Mouse (Mus musculus) kidney, adult 9 months (tissue): ENCODE data around the gene Stpg3.
A peak's percentile ranks its signal among the peaks of the same experiment; 100 is the strongest.

ENCODE experiments used
- DNase-seq: peaks from one replicate; pipeline ENCODE4 v3.0.0; 2022

Stpg3 gene

GRCm38 (mm10) chr2:25178285-25178972 is 36.0 kb downstream of the Stpg3 start:
- no peak for DNase-seq

DNA sequence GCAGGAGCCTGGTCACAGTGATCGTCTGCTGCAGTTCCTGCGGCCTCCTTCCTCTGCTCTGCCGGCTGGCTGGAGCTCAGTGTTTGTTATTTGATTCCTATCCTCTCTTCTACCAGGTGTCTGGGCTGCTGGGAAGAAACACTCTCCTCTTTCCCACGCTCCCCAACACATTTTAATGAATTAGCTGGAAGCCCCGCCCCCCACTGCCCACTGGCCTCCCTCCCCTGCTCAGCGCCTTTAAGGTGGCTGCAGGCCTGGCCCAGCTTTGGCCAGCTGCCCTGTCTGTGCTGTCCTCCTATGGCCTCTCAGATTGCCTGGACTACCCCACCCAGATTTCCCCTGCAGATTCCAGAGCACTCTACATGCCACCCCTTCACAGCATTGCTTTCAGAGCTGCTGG is 36.8 kb downstream of the Stpg3 start:
- DNase-seq, result peak; percentile 59

- no peak for DNase-seq
Measured at GRCm38 (mm10) chr2:25177076-25177475, 37.4 kb downstream of the Stpg3 start.

- peak; percentile 60 for DNase-seq
Measured at GRCm38 (mm10) chr2:25176573-25176972, 37.9 kb downstream of the Stpg3 start.

DNA sequence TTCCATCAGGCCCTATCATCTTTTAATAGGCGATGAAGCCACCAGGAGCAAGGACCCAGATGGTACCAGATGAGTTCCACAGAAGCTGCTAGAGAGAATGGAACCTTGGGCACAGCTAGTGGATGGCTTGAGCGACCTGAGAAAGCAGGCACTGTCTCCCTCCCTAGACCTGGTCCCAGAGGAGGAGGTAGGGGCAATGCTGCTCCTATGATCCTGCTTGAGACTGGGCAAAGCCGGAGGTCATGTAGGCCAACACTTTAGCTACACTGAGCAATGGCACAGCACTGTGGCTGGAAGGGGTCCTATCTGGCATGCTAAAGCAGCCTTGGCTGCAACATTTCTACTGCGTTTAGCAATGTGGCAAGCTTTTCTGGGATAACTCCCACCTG is 38.8 kb downstream of the Stpg3 start:
- no peak for DNase-seq

DNA sequence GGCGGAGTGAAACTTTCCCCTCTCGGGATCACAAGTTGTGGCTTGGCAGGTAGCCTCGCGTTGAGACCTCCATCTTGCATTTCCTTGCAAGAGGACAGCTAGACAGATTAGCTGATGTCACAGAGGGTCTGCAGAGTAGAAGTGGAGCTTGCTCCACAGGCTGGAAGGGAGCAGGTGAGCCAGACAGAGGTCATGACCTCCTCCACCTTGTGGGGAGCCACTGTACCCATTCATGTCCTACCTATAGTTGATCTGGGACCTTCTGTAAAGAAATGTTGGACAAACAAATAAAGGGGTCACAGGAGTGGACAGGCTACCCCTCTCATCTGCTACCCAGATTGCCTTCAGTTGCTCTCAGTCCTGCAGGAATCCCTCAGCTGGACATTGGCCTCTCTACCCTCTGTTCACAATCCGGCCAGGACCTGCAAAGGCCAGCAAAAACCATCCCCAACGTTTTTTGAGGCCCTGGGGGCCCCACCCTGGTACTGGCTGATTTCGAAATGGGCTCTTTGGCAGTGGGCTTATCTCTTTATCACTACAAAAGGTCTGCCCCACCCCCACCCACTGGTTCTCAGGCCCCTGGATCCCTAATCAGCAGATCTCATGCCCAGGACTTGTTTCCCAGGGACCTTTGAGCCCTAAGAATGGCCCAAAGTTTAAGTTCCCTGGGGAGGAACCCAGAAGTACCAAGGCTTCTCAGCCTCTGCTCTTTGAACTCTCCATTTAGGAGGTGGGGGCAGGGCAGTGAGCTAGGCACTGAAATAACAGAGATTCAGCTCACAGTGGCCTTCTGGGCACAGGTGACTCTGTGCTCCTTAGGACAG is 39.4 kb downstream of the Stpg3 start:
- DNase-seq, result peak; percentile 92

- no peak for DNase-seq
Measured at GRCm38 (mm10) chr2:25173821-25174220, 40.6 kb downstream of the Stpg3 start.

DNA sequence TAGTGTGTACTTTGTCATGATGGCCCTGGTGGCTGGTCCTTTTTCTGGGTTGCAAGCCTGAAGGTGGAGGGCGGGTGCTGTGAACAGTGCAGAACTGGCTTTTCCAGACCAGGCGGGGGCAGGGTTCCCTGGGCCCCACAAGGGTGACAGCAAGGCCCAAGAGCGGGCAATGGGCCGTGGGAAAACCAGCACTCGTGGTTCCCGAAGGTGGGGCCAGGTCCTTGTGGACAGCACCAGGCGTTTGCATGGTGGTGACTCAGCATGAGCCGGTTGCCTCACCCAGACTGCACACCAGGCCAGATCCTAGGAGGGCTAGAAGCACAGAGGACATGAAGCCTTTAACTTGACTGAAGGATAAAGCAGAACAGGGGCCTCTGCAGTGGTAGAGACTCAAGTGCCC is 41.8 kb downstream of the Stpg3 start:
- DNase-seq, result no peak

- DNase-seq, result no peak
Measured at GRCm38 (mm10) chr2:25171769-25172153, 42.7 kb downstream of the Stpg3 start.

DNA sequence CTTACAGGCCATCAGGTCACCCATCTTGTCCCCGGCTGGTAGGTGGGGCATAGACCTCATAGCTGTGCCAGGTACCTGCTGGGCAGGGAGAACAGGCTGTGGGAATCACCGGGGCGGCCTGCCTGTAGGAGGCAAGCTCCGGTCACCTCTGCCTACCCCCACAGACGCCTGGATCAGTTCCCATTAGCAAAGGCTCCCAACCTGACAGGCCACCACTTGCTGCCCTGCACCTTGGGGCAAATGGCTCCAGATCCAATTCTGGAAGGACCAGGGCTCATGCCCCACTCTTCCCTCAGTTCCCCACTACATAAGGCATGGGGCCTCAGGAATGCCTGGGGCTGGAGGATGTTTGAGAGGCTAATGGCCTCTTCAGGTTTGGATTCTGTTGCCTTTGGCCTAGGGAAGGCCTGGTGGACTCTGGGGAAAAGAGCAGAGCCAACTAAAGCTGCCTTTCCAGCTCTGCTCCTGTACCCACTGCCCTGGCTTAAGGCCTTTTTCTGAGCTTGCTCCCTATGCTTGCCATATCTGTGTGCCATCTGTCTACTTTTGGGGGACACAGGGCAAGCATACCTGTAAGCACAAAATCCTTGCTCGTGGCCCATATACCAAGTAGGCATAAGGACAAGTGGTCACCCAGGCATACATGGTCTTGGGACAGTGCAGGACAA is 43.2 kb downstream of the Stpg3 start:
- DNase-seq, result no peak

DNA sequence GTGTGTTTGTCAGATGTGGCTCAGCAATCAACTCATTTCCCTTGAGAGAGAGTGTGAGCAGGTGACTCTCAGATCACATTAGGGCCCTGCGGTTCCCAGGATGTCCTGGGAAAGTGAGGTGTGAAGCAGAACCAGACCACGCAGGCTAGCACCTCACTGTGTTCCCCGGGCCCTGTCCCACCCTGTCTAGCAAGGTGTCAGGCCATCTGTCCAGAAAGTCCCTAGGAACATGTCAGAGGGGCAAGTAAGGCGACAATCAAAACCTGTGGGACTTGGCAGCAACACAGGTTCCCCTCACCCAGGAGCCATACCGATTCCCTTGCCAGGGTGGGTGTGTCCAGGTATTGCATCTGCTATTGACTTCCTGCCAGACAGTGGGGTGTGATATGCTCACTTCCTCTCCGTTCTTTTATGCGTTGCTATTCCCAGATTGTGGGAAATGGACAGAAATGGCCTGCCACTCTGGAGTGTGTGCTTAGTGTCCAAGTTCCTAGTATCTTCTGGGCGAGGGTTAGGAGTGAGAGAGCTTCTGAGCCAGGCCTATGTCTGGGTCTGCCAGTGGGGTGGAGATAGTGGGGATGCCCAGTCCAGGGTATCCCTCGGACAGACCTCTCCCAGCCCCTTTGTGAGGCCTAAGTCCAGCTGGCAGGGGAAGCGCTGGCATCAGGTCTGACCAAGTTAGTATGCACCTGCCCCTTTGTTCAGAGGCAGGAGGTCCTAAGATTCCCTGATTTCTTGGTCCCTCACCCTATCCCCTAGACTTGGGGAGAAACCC is 43.9 kb downstream of the Stpg3 start:
- peak; percentile 22 for DNase-seq

DNA sequence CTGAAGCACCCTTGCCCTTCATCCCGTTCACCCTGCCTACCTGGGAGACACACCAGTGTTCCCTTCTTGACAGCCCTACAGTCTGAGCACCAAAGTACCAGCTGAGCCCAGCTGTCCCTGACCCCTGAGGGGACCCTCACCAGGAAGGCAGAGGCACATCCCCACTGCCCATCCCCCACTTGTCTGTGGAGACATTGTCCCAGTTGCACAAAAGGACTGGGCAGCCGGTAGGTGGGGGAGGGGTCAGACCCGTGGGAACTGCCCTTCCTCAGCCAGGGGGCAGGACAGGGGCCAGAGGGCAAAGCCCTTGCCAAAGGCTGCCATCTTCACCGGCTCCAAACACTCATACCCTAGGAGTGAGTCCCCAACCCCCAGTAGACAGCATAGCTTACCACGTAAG is 44.7 kb downstream of the Stpg3 start:
- no peak for DNase-seq

- DNase-seq, result no peak
Measured at GRCm38 (mm10) chr2:25168665-25168978, 45.8 kb downstream of the Stpg3 start.

DNA sequence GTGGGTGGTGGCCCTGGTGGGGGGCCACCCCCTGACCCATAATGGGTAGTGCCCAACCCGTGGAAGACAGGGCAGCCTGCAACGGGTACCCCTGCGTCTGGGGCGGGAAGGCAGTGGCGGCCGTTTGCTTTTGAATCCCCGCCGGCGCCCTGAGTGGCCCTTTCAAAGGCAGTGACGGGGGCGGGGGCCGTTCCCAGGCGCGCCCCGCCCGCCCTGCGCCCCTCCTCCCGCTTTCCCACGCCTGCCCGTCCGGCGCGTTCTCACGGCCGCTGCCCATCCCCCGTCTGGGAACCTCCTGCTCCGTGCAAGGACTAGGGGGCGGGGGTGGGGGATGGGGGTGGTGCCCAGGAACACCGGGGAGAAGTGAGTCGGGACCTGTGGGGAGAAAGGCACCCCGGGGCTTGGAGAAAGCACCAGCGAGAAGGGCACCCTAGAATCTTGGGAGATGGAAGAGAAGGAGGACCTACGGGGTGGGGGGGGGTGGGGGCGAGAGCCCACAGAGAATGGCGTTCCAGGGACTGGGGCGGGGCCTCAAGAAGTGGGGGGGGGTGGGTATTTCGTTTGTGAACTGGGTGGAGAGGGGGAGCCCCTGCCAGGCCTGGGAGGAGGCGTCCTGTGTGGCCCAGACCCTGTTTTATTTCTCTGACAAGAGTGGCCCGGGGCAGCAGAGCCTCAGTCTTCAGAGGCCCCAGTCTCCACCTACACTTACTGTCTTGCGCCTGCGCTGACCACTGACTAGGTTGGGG is 46.3 kb downstream of the Stpg3 start:
- DNase-seq, result peak; percentile 56

DNA sequence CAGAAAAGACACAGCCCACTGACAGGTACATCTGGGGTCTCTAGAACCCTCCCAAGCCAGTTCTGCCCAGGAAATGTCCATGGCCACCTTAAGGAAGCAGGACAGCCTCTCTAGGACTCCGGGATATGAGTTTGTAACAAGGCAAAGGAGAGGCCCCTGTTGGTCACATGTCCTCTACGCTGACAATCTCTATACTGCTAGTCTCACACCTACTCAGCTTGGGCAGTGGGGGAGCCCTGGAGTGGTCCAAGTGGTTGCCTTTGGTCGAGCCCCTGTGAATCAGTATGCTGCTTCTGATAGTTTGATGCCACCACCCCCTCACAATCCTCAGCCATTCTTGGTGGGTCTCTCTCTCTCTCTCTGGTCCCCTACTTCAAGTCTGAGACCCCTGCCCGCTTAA is 47.0 kb downstream of the Stpg3 start:
- DNase-seq, result no peak
